Mouse (Mus musculus) MEL (cell line): Measurements from ENCODE around the gene Mgp. TPM values are rescaled to one million over a fixed set of nuclear protein-coding genes. Genes with fewer than 3 reads are reported as not detected.

Source experiments
- DNase-seq: peaks from one replicate; pipeline ENCODE4 v3.0.0; 2011; ENCODE audit warnings: low read depth, low spot score
- H3K27ac ChIP-seq: 2 replicates; pipeline ENCODE4 v1.5.1; 2012; ENCODE audit warnings: low read depth, mild to moderate bottlenecking, control low read depth, low read length, moderate library complexity; ENCODE audit not compliant: control insufficient read depth
- H3K27me3 ChIP-seq, 2 experiments: fragments of 150-350 bp in 1 of 2; sonication (generic) in 1 of 2; 2 replicates each; pipeline ENCODE4 v1.6.1; 2012; ENCODE audit warnings: low read length in 2 of 2, mild to moderate bottlenecking in 2 of 2, improper control_type of control experiment in 1 of 2, moderate library complexity in 1 of 2; ENCODE audit not compliant: insufficient read depth in 2 of 2, control insufficient read depth in 1 of 2
- H3K36me3 ChIP-seq, 2 experiments: 2 replicates each; pipeline ENCODE4 v1.6.1; 2012 to 2014; ENCODE audit warnings: low read length in 2 of 2, improper control_type of control experiment in 1 of 2, inconsistent platforms in 1 of 2, mild to moderate bottlenecking in 1 of 2; ENCODE audit not compliant: insufficient read depth in 2 of 2, control insufficient read depth in 1 of 2
- H3K4me1 ChIP-seq, 2 experiments: fragments of 150-350 bp in 1 of 2; sonication (generic) in 1 of 2; 2 replicates each; pipeline ENCODE4 v1.6.1; 2012; ENCODE audit warnings: low read length in 2 of 2, improper control_type of control experiment in 1 of 2, mild to moderate bottlenecking in 1 of 2; ENCODE audit not compliant: insufficient read depth in 2 of 2, control insufficient read depth in 1 of 2
- H3K4me3 ChIP-seq, 2 experiments: fragments of 150-350 bp in 1 of 2; sonication (generic) in 1 of 2; 2 replicates each; pipeline ENCODE4 v1.5.1; 2012; ENCODE audit warnings: low read depth in 2 of 2, low read length in 2 of 2, mild to moderate bottlenecking in 2 of 2, moderate library complexity in 2 of 2, control low read depth in 1 of 2, improper control_type of control experiment in 1 of 2; ENCODE audit not compliant: control insufficient read depth in 1 of 2, insufficient read depth in 1 of 2
- H3K79me2 ChIP-seq: 2 replicates; pipeline ENCODE4 v1.6.1; 2012; ENCODE audit warnings: mild to moderate bottlenecking, low read length, moderate library complexity; ENCODE audit not compliant: control insufficient read depth, poor library complexity, insufficient read depth
- H3K9ac ChIP-seq: 2 replicates; pipeline ENCODE4 v1.6.1; 2012; ENCODE audit warnings: low read depth, mild to moderate bottlenecking, control low read depth, low read length, moderate library complexity; ENCODE audit not compliant: control insufficient read depth, poor library complexity, severe bottlenecking
- H3K9me3 ChIP-seq: fragments of 150-350 bp; sonication (generic); replicated peaks from 2 replicates; pipeline ENCODE4 v1.6.1; 2012; ENCODE audit warnings: mild to moderate bottlenecking, low read length, improper control_type of control experiment, moderate library complexity; ENCODE audit not compliant: insufficient read depth
- BHLHE40 ChIP-seq: IDR thresholded peaks from 2 replicates; pipeline ENCODE4 v1.6.1; 2012; ENCODE audit warnings: low read depth, mild to moderate bottlenecking, inconsistent platforms, low read length, improper control_type of control experiment, borderline replicate concordance
- CHD1 ChIP-seq: IDR thresholded peaks from 2 replicates; pipeline ENCODE4 v1.6.1; 2012; ENCODE audit warnings: low read depth, mild to moderate bottlenecking, inconsistent platforms, low read length, improper control_type of control experiment
- CHD2 ChIP-seq: IDR thresholded peaks from 2 replicates; pipeline ENCODE4 v1.6.1; 2011; ENCODE audit warnings: low read length, improper control_type of control experiment
- CTCF ChIP-seq, 3 experiments: IDR thresholded peaks in 2 of 3; conservative IDR thresholded peaks in 1 of 3; 2 replicates each; pipeline ENCODE4 v1.5.1; 2011 to 2012; ENCODE audit warnings: low read length in 3 of 3, low read depth in 2 of 3, mild to moderate bottlenecking in 2 of 3, improper control_type of control experiment in 1 of 3, inconsistent platforms in 1 of 3, mixed read lengths in 1 of 3, moderate library complexity in 1 of 3; ENCODE audit not compliant: control insufficient read depth in 1 of 3, insufficient read depth in 1 of 3, poor library complexity in 1 of 3, severe bottlenecking in 1 of 3
- E2F4 ChIP-seq: IDR thresholded peaks from 2 replicates; pipeline ENCODE4 v1.6.1; 2011; ENCODE audit warnings: low read depth, low read length, improper control_type of control experiment, borderline replicate concordance
- ELF1 ChIP-seq: IDR thresholded peaks from 2 replicates; pipeline ENCODE4 v1.6.1; 2014; ENCODE audit warnings: low read depth, mild to moderate bottlenecking, inconsistent platforms, low read length, improper control_type of control experiment, moderate library complexity
- ETS1 ChIP-seq: IDR thresholded peaks from 2 replicates; pipeline ENCODE4 v1.6.1; 2012; ENCODE audit warnings: low read depth, mild to moderate bottlenecking, inconsistent platforms, low read length, improper control_type of control experiment, moderate library complexity
- GABPA ChIP-seq: IDR thresholded peaks from 2 replicates; pipeline ENCODE4 v1.6.1; 2012; ENCODE audit warnings: low read depth, mild to moderate bottlenecking, inconsistent platforms, low read length, improper control_type of control experiment, moderate library complexity
- GATA1 ChIP-seq: IDR thresholded peaks from 2 replicates; pipeline ENCODE4 v1.6.1; 2011; ENCODE audit warnings: low read depth, low read length, improper control_type of control experiment
- KAT2A ChIP-seq: conservative IDR thresholded peaks from 2 replicates; pipeline ENCODE4 v1.6.1; 2012; ENCODE audit warnings: low read depth, low read length, improper control_type of control experiment, inconsistent platforms
- MAZ ChIP-seq: IDR thresholded peaks from 2 replicates; pipeline ENCODE4 v1.6.1; 2012; ENCODE audit warnings: low read depth, mild to moderate bottlenecking, inconsistent platforms, low read length, improper control_type of control experiment
- MYB ChIP-seq: IDR thresholded peaks from 2 replicates; pipeline ENCODE4 v1.6.1; 2011; ENCODE audit warnings: mild to moderate bottlenecking, low read depth, low read length, improper control_type of control experiment
- NELFE ChIP-seq: IDR thresholded peaks from 2 replicates; pipeline ENCODE4 v1.6.1; 2011; ENCODE audit warnings: low read depth, low read length, improper control_type of control experiment
- POLR2A ChIP-seq, 2 experiments: IDR thresholded peaks; 2 replicates each; pipeline ENCODE4 v1.6.1; 2011 to 2012; ENCODE audit warnings: low read length in 2 of 2, mild to moderate bottlenecking in 2 of 2, control low read depth in 1 of 2, improper control_type of control experiment in 1 of 2, low read depth in 1 of 2, moderate library complexity in 1 of 2; ENCODE audit not compliant: control insufficient read depth in 1 of 2, insufficient read depth in 1 of 2, poor library complexity in 1 of 2
- POLR2AphosphoS2 ChIP-seq: IDR thresholded peaks from 2 replicates; pipeline ENCODE4 v1.6.1; 2011; ENCODE audit warnings: low read length, improper control_type of control experiment
- POLR2AphosphoS5 ChIP-seq: IDR thresholded peaks from 2 replicates; pipeline ENCODE4 v1.6.1; 2012; ENCODE audit warnings: low read depth, borderline replicate concordance, mild to moderate bottlenecking, inconsistent platforms, low read length, moderate library complexity, mixed read lengths
- RCOR1 ChIP-seq: IDR thresholded peaks from 2 replicates; pipeline ENCODE4 v1.6.1; 2012; ENCODE audit warnings: low read depth, mild to moderate bottlenecking, inconsistent platforms, low read length, improper control_type of control experiment
- SIN3A ChIP-seq: IDR thresholded peaks from 2 replicates; pipeline ENCODE4 v1.6.1; 2012; ENCODE audit warnings: low read length, improper control_type of control experiment, inconsistent platforms
- TAL1 ChIP-seq: IDR thresholded peaks from 2 replicates; pipeline ENCODE4 v1.6.1; 2012; ENCODE audit warnings: mild to moderate bottlenecking, inconsistent platforms, low read length, moderate library complexity, mixed read lengths
- TBP ChIP-seq: IDR thresholded peaks from 2 replicates; pipeline ENCODE4 v1.8.0; 2011; ENCODE audit warnings: low read depth, low read length, improper control_type of control experiment
- TCF12 ChIP-seq: IDR thresholded peaks from 2 replicates; pipeline ENCODE4 v1.6.1; 2014; ENCODE audit warnings: low read depth, mild to moderate bottlenecking, inconsistent platforms, low read length, improper control_type of control experiment, moderate library complexity
- UBTF ChIP-seq: IDR thresholded peaks from 2 replicates; pipeline ENCODE4 v1.6.1; 2012; ENCODE audit warnings: low read depth, mild to moderate bottlenecking, inconsistent platforms, low read length, improper control_type of control experiment, moderate library complexity, borderline replicate concordance; ENCODE audit not compliant: insufficient read depth
- USF1 ChIP-seq: IDR thresholded peaks from 2 replicates; pipeline ENCODE4 v1.6.1; 2014; ENCODE audit warnings: low read depth, mild to moderate bottlenecking, inconsistent platforms, low read length, improper control_type of control experiment, moderate library complexity
- ZC3H11A ChIP-seq: IDR thresholded peaks from 2 replicates; pipeline ENCODE4 v1.6.1; 2012; ENCODE audit warnings: low read depth, mild to moderate bottlenecking, inconsistent platforms, low read length, improper control_type of control experiment
- ZKSCAN1 ChIP-seq: IDR thresholded peaks from 2 replicates; pipeline ENCODE4 v1.6.1; 2012; ENCODE audit warnings: low read depth, mild to moderate bottlenecking, inconsistent platforms, low read length, improper control_type of control experiment, moderate library complexity
- polyA plus RNA-seq, 2 experiments: library from polyadenylated mRNA; stranded (reverse) in 1 of 2; unstranded in 1 of 2; fragments of >175 nt in 1 of 2; fragments of >200 nt in 1 of 2; gene quantifications; 2 replicates each; pipeline versions ENCODE4 v1.2.1 to v1.2.4; 2012; ENCODE audit warnings: low replicate concordance in 2 of 2, low read depth in 1 of 2; ENCODE audit not compliant: insufficient read length in 2 of 2, insufficient read depth in 1 of 2, missing spikeins in 1 of 2
- total RNA-seq: library from RNA; depleted of rRNA; stranded (reverse); fragments of 300-350 nt; gene quantifications from 2 replicates; pipeline ENCODE4 v1.2.3, GENCODE M21; 2012

Gene Mgp
- total and polyA plus RNA-seq, 3 experiments, result not detected

DNA sequence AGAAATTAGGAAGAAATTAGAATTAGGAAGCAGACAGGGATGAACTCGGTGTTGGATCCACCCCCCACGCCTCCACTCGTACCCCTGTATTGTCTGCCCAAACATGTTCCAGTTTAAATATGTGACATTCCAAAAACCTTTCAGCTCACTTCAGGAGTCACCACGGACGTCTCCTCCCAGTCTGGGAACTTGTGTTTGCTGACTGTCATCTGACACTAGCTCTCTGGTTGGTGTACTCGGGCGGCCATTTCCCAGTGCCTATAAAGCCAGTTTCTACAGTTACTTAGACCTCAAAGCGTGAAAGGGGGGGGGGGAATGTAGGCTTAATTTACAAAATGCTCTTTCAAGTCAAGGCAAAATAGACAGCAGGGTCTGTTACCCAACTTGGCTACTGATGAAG lies 6.1 kb upstream of the Mgp start:
- DNase-seq, result no peak
- H3K9me3 ChIP-seq, result no peaks in the 10 kb centered on the region
- TF ChIP-seq CHD2 (no peak), KAT2A (no peak), TBP (no peak), RCOR1 (no peak), MYB (no peak), NELFE (no peak), CHD1 (no peak), ETS1 (no peak), BHLHE40 (no peak), TCF12 (no peak), POLR2AphosphoS2 (no peak), ZKSCAN1 (no peak), ZC3H11A (no peak), SIN3A (no peak), TAL1 (no peak), POLR2AphosphoS5 (no peak), ELF1 (no peak), GABPA (no peak), POLR2A (IDR thresholded peaks at IDR 0.05; ENCODE audit: control insufficient read depth in 1 of 2, insufficient read depth in 1 of 2, low read depth in 1 of 2, low read length in 2 of 2, poor library complexity in 1 of 2) (no peak), E2F4 (no peak)
- H3K27ac ChIP-seq, result no peak overlapping the region
- no peaks in the 10 kb centered on the region for H3K4me1 ChIP-seq
- no peak overlapping the region for H3K9ac ChIP-seq
- H3K79me2 ChIP-seq, result no peaks in the 10 kb centered on the region
- H3K4me3 ChIP-seq, result no peak overlapping the region
- no peaks in the 10 kb centered on the region for H3K36me3 ChIP-seq
- no peaks in the 10 kb centered on the region; a peak in 1 of 4 replicates for H3K27me3 ChIP-seq

DNA sequence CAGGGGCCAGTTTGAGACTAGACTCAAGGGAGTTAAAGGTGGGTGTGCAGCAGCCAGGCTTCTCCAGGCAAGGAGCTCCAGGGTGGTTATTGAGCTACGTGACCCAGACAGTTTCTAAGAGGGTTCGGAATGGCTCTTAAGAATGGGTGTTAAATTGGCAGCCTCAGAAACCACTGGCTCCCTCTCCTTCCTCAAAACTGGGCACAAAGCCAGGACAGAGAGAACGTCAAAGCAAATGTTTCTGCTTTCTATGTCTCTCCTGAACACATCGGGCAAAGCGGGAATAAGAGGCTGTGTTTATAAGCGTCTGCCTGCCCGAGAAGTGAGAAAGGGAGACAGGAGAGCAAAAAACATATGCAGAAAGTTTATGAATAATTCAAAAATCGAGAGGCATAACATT lies 1.0 kb downstream of the Mgp start:
- peak; percentile 53 for DNase-seq
- Histone ChIP-seq H3K9ac (no peak overlapping the region), H3K4me3 (no peak overlapping the region), H3K4me1 (no peaks in the 10 kb centered on the region), H3K9me3 (no peaks in the 10 kb centered on the region), H3K27ac (no peak overlapping the region), H3K36me3 (no peaks in the 10 kb centered on the region), H3K27me3 (peaks cover 0 to 8% of the 10 kb centered on the region in 2 experiments; a peak in 3 of 4 replicates), H3K79me2 (no peaks in the 10 kb centered on the region)
- no peak for TF ChIP-seq CHD2
- no peak for TF ChIP-seq BHLHE40
- no peak for TF ChIP-seq KAT2A
- no peak for TF ChIP-seq NELFE
- no peak for TF ChIP-seq MAZ
- no peak for TF ChIP-seq MYB
- no peak for TF ChIP-seq ETS1
- TF ChIP-seq UBTF, result no peak
- TF ChIP-seq SIN3A, result no peak
- TF ChIP-seq USF1, result no peak
- TF ChIP-seq GATA1, result no peak
- TF ChIP-seq TBP, result no peak
- no peak for TF ChIP-seq CTCF (IDR thresholded peaks at IDR 0.05 in 2 of 3, conservative IDR thresholded peaks at IDR 0.05 in 1 of 3; ENCODE audit: control insufficient read depth in 1 of 3, insufficient read depth in 1 of 3, low read depth in 2 of 3, low read length in 3 of 3, poor library complexity in 1 of 3, severe bottlenecking in 1 of 3)
